12 mouse cellular contexts compared by ENCODE assay signal in the genomic region with DNA sequence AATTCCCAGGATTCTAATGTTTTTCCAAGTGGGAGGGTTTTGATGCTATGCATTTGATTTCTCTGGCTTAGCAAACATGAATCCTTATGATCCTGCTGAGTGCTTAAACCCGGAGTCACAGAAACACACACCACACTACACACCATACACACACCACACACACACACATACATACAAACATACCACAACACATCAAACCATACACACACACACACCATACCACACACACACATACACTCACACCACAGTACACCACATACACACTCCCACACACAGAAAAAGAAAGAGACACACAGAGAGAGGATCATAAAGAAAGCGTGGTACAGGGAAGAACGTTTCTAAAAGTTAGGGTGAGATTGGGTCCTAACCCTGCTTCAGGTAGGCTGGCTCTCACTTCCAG.
A peak's percentile ranks its signal among the peaks of the same experiment; 100 is the strongest.
DNase-seq lines count a peak whose midpoint lies in the region; ATAC-seq lines count a peak whose summit lies in the region.
"Had no signal": no experiment of that assay in that cellular context is flagged by ENCODE, and none has a peak within 500 bp of the region (broad histone marks: within the 10 kb centered on the region; RNA-seq: fewer than 3 reads in every experiment).

No protein-coding gene starts in this region.

- ATAC-seq in kidney, embryonic 15.5 days (replicated peaks; ENCODE audit: low FRiP score), result 0 out of 2 replicates have a peak, but pooled peaks have one; percentile 22
- ATAC-seq in forebrain, embryonic 12.5 days (ENCODE audit: low FRiP score), result peak; percentile 44; the same call in 1 of the 2 replicates
- ATAC-seq in intestine, embryonic 16.5 days, result peak; percentile 23; the same call in 1 of the 2 replicates
- 0 out of 2 replicates have a peak, but pooled peaks have one; percentile 25 for ATAC-seq in neural tube, embryonic 12.5 days (ENCODE audit: low FRiP score, low read depth)

- peaks cover 21% of the 10 kb centered on the region for H3K4me1 ChIP-seq in kidney, embryonic 15.5 days
- H3K4me1 ChIP-seq in forebrain, embryonic 12.5 days, result peaks cover 19% of the 10 kb centered on the region
- peaks cover 11% of the 10 kb centered on the region for H3K4me1 ChIP-seq in intestine, embryonic 16.5 days (ENCODE audit: control insufficient read depth, insufficient read depth, low read length)
- H3K4me1 ChIP-seq in neural tube, embryonic 12.5 days, result 0 out of 2 replicates have a peak, but pooled peaks cover 8% of the 10 kb centered on the region

- no peak overlapping the region for H3K9ac ChIP-seq in kidney, embryonic 15.5 days
- H3K9ac ChIP-seq in forebrain, embryonic 12.5 days, result peak overlapping the region; percentile 42; the same call in 1 of the 2 replicates
- peak overlapping the region; percentile 44; the same call in 1 of the 2 replicates for H3K9ac ChIP-seq in intestine, embryonic 16.5 days (ENCODE audit: low read depth, low read length)
- H3K9ac ChIP-seq in neural tube, embryonic 12.5 days, result no peak overlapping the region

- no peaks in the 10 kb centered on the region for H3K27me3 ChIP-seq in kidney, embryonic 15.5 days
- peaks cover 11% of the 10 kb centered on the region; the same call in 1 of the 2 replicates for H3K27me3 ChIP-seq in forebrain, embryonic 12.5 days
- no peaks in the 10 kb centered on the region for H3K27me3 ChIP-seq in intestine, embryonic 16.5 days (replicated peaks; ENCODE audit: control insufficient read depth, insufficient read depth, low read length)
- no peaks in the 10 kb centered on the region for H3K27me3 ChIP-seq in neural tube, embryonic 12.5 days (replicated peaks)
- H3K27me3 ChIP-seq: megakaryocyte, embryonic 14.5 days had no signal

- no peaks in the 10 kb centered on the region for H3K36me3 ChIP-seq in kidney, embryonic 15.5 days
- H3K36me3 ChIP-seq in forebrain, embryonic 12.5 days (replicated peaks), result no peaks in the 10 kb centered on the region
- H3K36me3 ChIP-seq in intestine, embryonic 16.5 days (ENCODE audit: control insufficient read depth, insufficient read depth, low read length), result no peaks in the 10 kb centered on the region
- no peaks in the 10 kb centered on the region for H3K36me3 ChIP-seq in neural tube, embryonic 12.5 days

- no peaks in the 10 kb centered on the region for H3K9me3 ChIP-seq in kidney, embryonic 15.5 days (replicated peaks)
- no peaks in the 10 kb centered on the region for H3K9me3 ChIP-seq in forebrain, embryonic 12.5 days
- no peaks in the 10 kb centered on the region for H3K9me3 ChIP-seq in intestine, embryonic 16.5 days (ENCODE audit: control insufficient read depth, low read length)
- no peaks in the 10 kb centered on the region for H3K9me3 ChIP-seq in neural tube, embryonic 12.5 days

- peak overlapping the region; percentile 50 for H3K4me2 ChIP-seq in kidney, embryonic 15.5 days
- H3K4me2 ChIP-seq in forebrain, embryonic 12.5 days, result peak overlapping the region; percentile 46
- H3K4me2 ChIP-seq in intestine, embryonic 16.5 days (ENCODE audit: low read depth, low read length), result peak overlapping the region; percentile 19
- peak overlapping the region; percentile 52 for H3K4me2 ChIP-seq in neural tube, embryonic 12.5 days (replicated peaks)

- WGBS in kidney, embryonic 15.5 days, result 38% methylated on average over 3 of the region's 3 CpGs
- WGBS in forebrain, embryonic 12.5 days, result 58% methylated on average over 3 of the region's 3 CpGs
- 33% methylated on average over 3 of the region's 3 CpGs for WGBS in intestine, embryonic 16.5 days
- WGBS in neural tube, embryonic 12.5 days, result 56% methylated on average over 3 of the region's 3 CpGs

- H3K4me3 ChIP-seq in kidney, embryonic 15.5 days (replicated peaks), result peak overlapping the region; percentile 7; the same call in 1 of the 2 replicates
- H3K4me3 ChIP-seq in forebrain, embryonic 12.5 days (replicated peaks), result no peak overlapping the region
- H3K4me3 ChIP-seq in intestine, embryonic 16.5 days (ENCODE audit: low read length), result no peak overlapping the region
- no peak overlapping the region for H3K4me3 ChIP-seq in neural tube, embryonic 12.5 days
- H3K4me3 ChIP-seq: megakaryocyte, embryonic 14.5 days had no signal

- DNase-seq in kidney, postnatal 14 days, result no peak
- DNase-seq in retina, postnatal 1 day, result no peak
- no peak for DNase-seq in adrenal gland, postnatal 4 days (ENCODE audit: low spot score in 2 of 2)
- no peak for DNase-seq in urinary bladder, postnatal 14 days (ENCODE audit: low spot score)
- DNase-seq: kidney, adult 8-10 months; right cerebral cortex, postnatal 25 days; thymus, postnatal 14 days had no signal

- H3K27ac ChIP-seq in kidney, embryonic 15.5 days, result peak overlapping the region; percentile 38; the same call in 1 of the 2 replicates
- 0 out of 2 replicates have a peak overlapping the region, but pooled peaks have one; percentile 8 for H3K27ac ChIP-seq in forebrain, embryonic 12.5 days
- peak overlapping the region; percentile 14; the same call in 1 of the 2 replicates for H3K27ac ChIP-seq in intestine, embryonic 16.5 days (ENCODE audit: low read length)
- no peak overlapping the region for H3K27ac ChIP-seq in neural tube, embryonic 12.5 days

Comparison
In these comparisons a context has a peak if more than half of its experiments do, and no peak if none do; other contexts are left out.
1. H3K9ac ChIP-seq: peak in forebrain, embryonic 12.5 days (single experiment) and intestine, embryonic 16.5 days (single experiment); none in kidney, embryonic 15.5 days (single experiment) and neural tube, embryonic 12.5 days (single experiment).
2. Peak in every context shown above with its lines, with median percentiles within 50 percentile points of each other: ATAC-seq and H3K4me2 ChIP-seq.